Mouse (Mus musculus): ENCODE measurements at regions not wholly inside any gene's neighbourhood (a gene's known extent, or its start where the extent isn't known, plus 50 kb on each side); places are given as distances from the start of the nearest gene placed in this dataset.

GRCm38 (mm10) chr11:89929115-89929988, 73.3 kb downstream of the Pctp start:
- Histone ChIP-seq H3K36me3 (ENCODE audit: control insufficient read depth in 1 of 2, insufficient read depth in 2 of 2, low read length in 2 of 2) (peaks cover 0 to 16% of the 10 kb centered on the region in 2 experiments; a peak in 2 of 4 replicates), H3K79me2 (ENCODE audit: control insufficient read depth, insufficient read depth, low read length, poor library complexity) (no peaks in the 10 kb centered on the region), H3K4me1 (ENCODE audit: control insufficient read depth in 1 of 2, insufficient read depth in 2 of 2, low read length in 2 of 2) (peaks cover 6 to 18% of the 10 kb centered on the region in 2 experiments), H3K4me3 (ENCODE audit: control insufficient read depth in 1 of 2, insufficient read depth in 1 of 2, low read depth in 2 of 2, low read length in 2 of 2) (peak overlapping the region; percentile 32 to 51), H3K27ac (ENCODE audit: control insufficient read depth, low read depth, low read length) (peak overlapping the region; percentile 94), H3K9me3 (replicated peaks; ENCODE audit: insufficient read depth, low read length) (no peaks in the 10 kb centered on the region), H3K9ac (ENCODE audit: control insufficient read depth, low read depth, low read length, poor library complexity, severe bottlenecking) (peak overlapping the region; percentile 51), H3K27me3 (ENCODE audit: control insufficient read depth in 1 of 2, insufficient read depth in 2 of 2, low read length in 2 of 2) (no peaks in the 10 kb centered on the region)
- DNase-seq (ENCODE audit: low read depth, low spot score) = peak; percentile 95
- TF ChIP-seq MYC (IDR thresholded peaks at IDR 0.05; ENCODE audit: low read depth, low read length) (peak; percentile 67; the same call in 1 of the 2 replicates), TBP (IDR thresholded peaks at IDR 0.05; ENCODE audit: low read depth, low read length) (peak; percentile 98), TAL1 (IDR thresholded peaks at IDR 0.05; ENCODE audit: low read length) (peak; percentile 77), E2F4 (IDR thresholded peaks at IDR 0.05; ENCODE audit: borderline replicate concordance, low read depth, low read length) (0 out of 2 replicates have a peak, but pooled peaks have one; percentile 56), JUND (IDR thresholded peaks at IDR 0.05; ENCODE audit: low read depth, low read length) (no peak), CHD2 (IDR thresholded peaks at IDR 0.05; ENCODE audit: low read length) (peak; percentile 65), GATA1 (IDR thresholded peaks at IDR 0.05; ENCODE audit: low read depth, low read length) (peak; percentile 96), ETS1 (IDR thresholded peaks at IDR 0.05; ENCODE audit: low read depth, low read length) (peak; percentile 86), ZMIZ1 (IDR thresholded peaks at IDR 0.05; ENCODE audit: low read depth, low read length) (peak; percentile 98), HCFC1 (IDR thresholded peaks at IDR 0.05; ENCODE audit: low read depth, low read length) (0 out of 2 replicates have a peak, but pooled peaks have one; percentile 39), MAFK (IDR thresholded peaks at IDR 0.05; ENCODE audit: borderline replicate concordance, low read depth, low read length) (peak; percentile 71; the same call in 1 of the 2 replicates), GABPA (IDR thresholded peaks at IDR 0.05; ENCODE audit: low read depth, low read length) (no peak), BHLHE40 (IDR thresholded peaks at IDR 0.05; ENCODE audit: borderline replicate concordance, low read depth, low read length) (0 out of 2 replicates have a peak, but pooled peaks have one; percentile 42), CHD1 (IDR thresholded peaks at IDR 0.05; ENCODE audit: low read depth, low read length) (no peak), KAT2A (conservative IDR thresholded peaks at IDR 0.05; ENCODE audit: low read depth, low read length) (no peak), SMC3 (IDR thresholded peaks at IDR 0.05; ENCODE audit: low read depth, low read length) (no peak), MXI1 (IDR thresholded peaks at IDR 0.05; ENCODE audit: low read depth, low read length) (0 out of 2 replicates have a peak, but pooled peaks have one; percentile 37), USF2 (IDR thresholded peaks at IDR 0.05; ENCODE audit: borderline replicate concordance in 1 of 2, insufficient read depth in 1 of 2, low read depth in 1 of 2, low read length in 2 of 2) (no peak), MEF2A (IDR thresholded peaks at IDR 0.05; ENCODE audit: extremely low read depth, insufficient replicate concordance, low read depth, low read length, poor library complexity, severe bottlenecking) (no peak), USF1 (IDR thresholded peaks at IDR 0.05; ENCODE audit: low read depth, low read length) (no peak), MAZ (IDR thresholded peaks at IDR 0.05; ENCODE audit: low read depth, low read length) (peak; percentile 65; the same call in 1 of the 2 replicates), TCF12 (IDR thresholded peaks at IDR 0.05; ENCODE audit: low read depth, low read length) (peak; percentile 94), ZKSCAN1 (IDR thresholded peaks at IDR 0.05; ENCODE audit: low read depth, low read length) (no peak), CTCF (IDR thresholded peaks at IDR 0.05 in 2 of 3, conservative IDR thresholded peaks at IDR 0.05 in 1 of 3; ENCODE audit: control insufficient read depth in 1 of 3, insufficient read depth in 1 of 3, low read depth in 2 of 3, low read length in 3 of 3, poor library complexity in 1 of 3, severe bottlenecking in 1 of 3) (no peak), RCOR1 (IDR thresholded peaks at IDR 0.05; ENCODE audit: low read depth, low read length) (peak; percentile 95), EP300 (IDR thresholded peaks at IDR 0.05; ENCODE audit: low read depth in 1 of 2, low read length in 2 of 2) (peak; percentile 95 to 97), POLR2AphosphoS2 (IDR thresholded peaks at IDR 0.05; ENCODE audit: low read length) (peak; percentile 85), MYB (IDR thresholded peaks at IDR 0.05; ENCODE audit: low read depth, low read length) (peak; percentile 68), ZNF384 (IDR thresholded peaks at IDR 0.05; ENCODE audit: low read depth, low read length) (peak; percentile 69), POLR2AphosphoS5 (IDR thresholded peaks at IDR 0.05; ENCODE audit: borderline replicate concordance, low read depth, low read length) (no peak), ELF1 (IDR thresholded peaks at IDR 0.05; ENCODE audit: low read depth, low read length) (no peak), ZC3H11A (IDR thresholded peaks at IDR 0.05; ENCODE audit: low read depth, low read length) (no peak), RAD21 (IDR thresholded peaks at IDR 0.05; ENCODE audit: low read depth, low read length) (no peak), MAX (IDR thresholded peaks at IDR 0.05; ENCODE audit: low read length) (peak; percentile 62; the same call in 1 of the 2 replicates), NRF1 (IDR thresholded peaks at IDR 0.05; ENCODE audit: insufficient read depth, low read depth, low read length, poor library complexity, severe bottlenecking) (no peak)

Data from MEL (cell line).